Mouse (Mus musculus): Measurements from ENCODE around the gene Odf2. TPM values are rescaled to one million over a fixed set of nuclear protein-coding genes. Genes with fewer than 3 reads are reported as not detected.
"Not testable (repeated sequence)": the region's sequence is repeated elsewhere in the genome, so short reads cannot be mapped to it uniquely, and the experiment has no call there.

Gene Odf2
- polyA plus RNA-seq, 1 experiment from 2014 or later, result 44.9 TPM

- no peak overlapping the region for H3K27ac ChIP-seq
- no peaks in the 10 kb centered on the region for H3K9me3 ChIP-seq
- ATAC-seq, result no peak
- H3K4me1 ChIP-seq (replicated peaks), result peaks cover 9% of the 10 kb centered on the region
- 92% methylated on average over 4 of the region's 4 CpGs for WGBS
- no peak overlapping the region for H3K4me2 ChIP-seq (replicated peaks)
- H3K36me3 ChIP-seq, result 0 out of 2 replicates have a peak, but pooled peaks cover 4% of the 10 kb centered on the region
- no peaks in the 10 kb centered on the region for H3K27me3 ChIP-seq (replicated peaks)
- H3K9ac ChIP-seq, result no peak overlapping the region
- no peak overlapping the region for H3K4me3 ChIP-seq (replicated peaks)
These were observed 15.2 kb upstream of the Odf2 start for GRCm38 (mm10) chr2:29873801-29874200.

GRCm38 (mm10) chr2:29878061-29878460, 11.0 kb upstream of the Odf2 start:
- Histone ChIP-seq H3K4me1 (replicated peaks) (no peaks in the 10 kb centered on the region), H3K9me3 (no peaks in the 10 kb centered on the region), H3K27ac (no peak overlapping the region), H3K36me3 (0 out of 2 replicates have a peak, but pooled peaks cover 4% of the 10 kb centered on the region), H3K9ac (no peak overlapping the region), H3K27me3 (replicated peaks) (no peaks in the 10 kb centered on the region), H3K4me3 (replicated peaks) (no peak overlapping the region), H3K4me2 (replicated peaks) (no peak overlapping the region)
- no peak for ATAC-seq
- 75% methylated on average over 4 of the region's 4 CpGs for WGBS

GRCm38 (mm10) chr2:29879191-29879590, 9.8 kb upstream of the Odf2 start:
- H3K27ac ChIP-seq, result no peak overlapping the region
- H3K4me3 ChIP-seq (replicated peaks), result no peak overlapping the region
- H3K36me3 ChIP-seq, result no peaks in the 10 kb centered on the region
- no peaks in the 10 kb centered on the region for H3K27me3 ChIP-seq (replicated peaks)
- no peaks in the 10 kb centered on the region for H3K4me1 ChIP-seq (replicated peaks)
- no peak overlapping the region for H3K4me2 ChIP-seq (replicated peaks)
- no peaks in the 10 kb centered on the region for H3K9me3 ChIP-seq
- no peak overlapping the region for H3K9ac ChIP-seq
- ATAC-seq, result peak; percentile 73
- 53% methylated on average over 8 of the region's 8 CpGs for WGBS

- no peaks in the 10 kb centered on the region for H3K27me3 ChIP-seq (replicated peaks)
- no peak overlapping the region for H3K9ac ChIP-seq
- H3K27ac ChIP-seq, result no peak overlapping the region
- H3K4me1 ChIP-seq (replicated peaks), result no peaks in the 10 kb centered on the region
- WGBS, result 71% methylated on average over 17 of the region's 17 CpGs
- H3K4me2 ChIP-seq (replicated peaks), result no peak overlapping the region
- H3K9me3 ChIP-seq, result no peaks in the 10 kb centered on the region
- no peak overlapping the region for H3K4me3 ChIP-seq (replicated peaks)
- H3K36me3 ChIP-seq, result no peaks in the 10 kb centered on the region
- no peak for ATAC-seq
These were observed 8.8 kb upstream of the Odf2 start for GRCm38 (mm10) chr2:29879964-29880830.

- H3K9me3 ChIP-seq; H3K36me3 ChIP-seq; H3K27ac ChIP-seq; H3K27me3 ChIP-seq (replicated peaks); H3K4me2 ChIP-seq (replicated peaks); H3K9ac ChIP-seq; ATAC-seq; H3K4me3 ChIP-seq (replicated peaks): not testable (repeated sequence)
- H3K4me1 ChIP-seq (replicated peaks), result peaks cover 12% of the 10 kb centered on the region
- WGBS, result 81% methylated on average over 9 of the region's 9 CpGs
These were observed 2.2 kb upstream of the Odf2 start for GRCm38 (mm10) chr2:29886659-29887292.

- Histone ChIP-seq H3K36me3 (peaks cover 23% of the 10 kb centered on the region), H3K4me1 (replicated peaks) (peaks cover 12% of the 10 kb centered on the region), H3K9ac (peak overlapping the region; percentile 90), H3K27ac (peak overlapping the region; percentile 91), H3K4me2 (replicated peaks) (peak overlapping the region; percentile 93), H3K9me3 (no peaks in the 10 kb centered on the region), H3K4me3 (replicated peaks) (peak overlapping the region; percentile 100), H3K27me3 (replicated peaks) (no peaks in the 10 kb centered on the region)
- peak; percentile 94 for ATAC-seq
- WGBS, result under 1% methylated on average over 58 of the region's 61 CpGs
These were observed 1.2 kb downstream of the Odf2 start for GRCm38 (mm10) chr2:29889991-29890833.

- 90% methylated on average over 6 of the region's 6 CpGs for WGBS
- Histone ChIP-seq H3K4me3 (replicated peaks) (no peak overlapping the region), H3K9me3 (no peaks in the 10 kb centered on the region), H3K36me3 (peaks cover 31% of the 10 kb centered on the region), H3K9ac (no peak overlapping the region), H3K27ac (no peak overlapping the region), H3K27me3 (replicated peaks) (no peaks in the 10 kb centered on the region), H3K4me2 (replicated peaks) (no peak overlapping the region), H3K4me1 (replicated peaks) (peaks cover 12% of the 10 kb centered on the region)
- no peak for ATAC-seq
These were observed 2.8 kb downstream of the Odf2 start for GRCm38 (mm10) chr2:29891773-29892172.

- no peak overlapping the region for H3K4me2 ChIP-seq (replicated peaks)
- peaks cover 57% of the 10 kb centered on the region for H3K36me3 ChIP-seq
- H3K27me3 ChIP-seq (replicated peaks), result no peaks in the 10 kb centered on the region
- no peak overlapping the region for H3K9ac ChIP-seq
- no peak for ATAC-seq
- peaks cover 4% of the 10 kb centered on the region for H3K4me1 ChIP-seq (replicated peaks)
- no peak overlapping the region for H3K27ac ChIP-seq
- 100% methylated on average over 1 of the region's 1 CpGs for WGBS
- H3K4me3 ChIP-seq (replicated peaks), result no peak overlapping the region
- no peaks in the 10 kb centered on the region for H3K9me3 ChIP-seq
These were observed 7.0 kb downstream of the Odf2 start for GRCm38 (mm10) chr2:29896071-29896470.

- H3K9me3 ChIP-seq, result no peaks in the 10 kb centered on the region
- H3K27me3 ChIP-seq (replicated peaks), result no peaks in the 10 kb centered on the region
- no peak overlapping the region for H3K4me2 ChIP-seq (replicated peaks)
- H3K36me3 ChIP-seq, result peaks cover 69% of the 10 kb centered on the region
- H3K9ac ChIP-seq, result no peak overlapping the region
- H3K4me1 ChIP-seq (replicated peaks), result no peaks in the 10 kb centered on the region
- H3K4me3 ChIP-seq (replicated peaks), result no peak overlapping the region
- no peak for ATAC-seq
- no peak overlapping the region for H3K27ac ChIP-seq
- WGBS, result 80% methylated on average over 2 of the region's 2 CpGs
These were observed 8.3 kb downstream of the Odf2 start for GRCm38 (mm10) chr2:29897366-29897765.

GRCm38 (mm10) chr2:29898081-29898480, 9.1 kb downstream of the Odf2 start:
- no peak overlapping the region for H3K4me2 ChIP-seq (replicated peaks)
- H3K4me3 ChIP-seq (replicated peaks), result no peak overlapping the region
- peaks cover 68% of the 10 kb centered on the region for H3K36me3 ChIP-seq
- no peak overlapping the region for H3K27ac ChIP-seq
- H3K4me1 ChIP-seq (replicated peaks), result no peaks in the 10 kb centered on the region
- ATAC-seq, result no peak
- no peaks in the 10 kb centered on the region for H3K9me3 ChIP-seq
- H3K9ac ChIP-seq, result no peak overlapping the region
- no peaks in the 10 kb centered on the region for H3K27me3 ChIP-seq (replicated peaks)
- 94% methylated on average over 1 of the region's 1 CpGs for WGBS

GRCm38 (mm10) chr2:29902194-29902593, 13.2 kb downstream of the Odf2 start:
- H3K27ac ChIP-seq, result no peak overlapping the region
- H3K4me2 ChIP-seq (replicated peaks), result no peak overlapping the region
- peaks cover 63% of the 10 kb centered on the region for H3K36me3 ChIP-seq
- no peaks in the 10 kb centered on the region for H3K27me3 ChIP-seq (replicated peaks)
- no peaks in the 10 kb centered on the region for H3K4me1 ChIP-seq (replicated peaks)
- H3K4me3 ChIP-seq (replicated peaks), result no peak overlapping the region
- no peak overlapping the region for H3K9ac ChIP-seq
- WGBS, result 86% methylated on average over 10 of the region's 10 CpGs
- H3K9me3 ChIP-seq, result no peaks in the 10 kb centered on the region
- ATAC-seq, result no peak

GRCm38 (mm10) chr2:29908171-29908570, 19.1 kb downstream of the Odf2 start:
- not testable (repeated sequence) for H3K9ac ChIP-seq; H3K4me3 ChIP-seq (replicated peaks); H3K27ac ChIP-seq; H3K4me1 ChIP-seq (replicated peaks); H3K9me3 ChIP-seq; H3K4me2 ChIP-seq (replicated peaks); ATAC-seq; H3K27me3 ChIP-seq (replicated peaks)
- H3K36me3 ChIP-seq, result peaks cover 44% of the 10 kb centered on the region
- 87% methylated on average over 2 of the region's 2 CpGs for WGBS

Measured in intestine, embryonic 15.5 days (tissue).